Mouse (Mus musculus) adrenal gland, postnatal 36 days (tissue): ENCODE data around the gene Rnase12. TPM values are rescaled to one million over a fixed set of nuclear protein-coding genes. Genes with fewer than 3 reads are reported as not detected.
A peak's percentile ranks its signal among the peaks of the same experiment; 100 is the strongest.

Experiments
- DNase-seq, 2 experiments: peaks; one replicate each; pipeline ENCODE4 v3.0.0; 2021; ENCODE audit warnings: mixed read lengths in 1 of 2
- total RNA-seq, 2 experiments: library from RNA; stranded (reverse); gene quantifications; 2 replicates each; pipeline ENCODE4 v1.2.3; 2021

Rnase12 gene
- total RNA-seq, 2 experiments from 2014 or later = not detected

- no peak for DNase-seq
Observed at GRCm38 (mm10) chr14:51085086-51085485, 27.6 kb upstream of the Rnase12 start.

GRCm38 (mm10) chr14:51083805-51084204 is 26.3 kb upstream of the Rnase12 start:
- DNase-seq = no peak

- peak; percentile 73 to 79 for DNase-seq
Observed at GRCm38 (mm10) chr14:51082599-51083581, 25.4 kb upstream of the Rnase12 start.

GRCm38 (mm10) chr14:51081035-51081434 is 23.6 kb upstream of the Rnase12 start:
- DNase-seq = no peak

DNA sequence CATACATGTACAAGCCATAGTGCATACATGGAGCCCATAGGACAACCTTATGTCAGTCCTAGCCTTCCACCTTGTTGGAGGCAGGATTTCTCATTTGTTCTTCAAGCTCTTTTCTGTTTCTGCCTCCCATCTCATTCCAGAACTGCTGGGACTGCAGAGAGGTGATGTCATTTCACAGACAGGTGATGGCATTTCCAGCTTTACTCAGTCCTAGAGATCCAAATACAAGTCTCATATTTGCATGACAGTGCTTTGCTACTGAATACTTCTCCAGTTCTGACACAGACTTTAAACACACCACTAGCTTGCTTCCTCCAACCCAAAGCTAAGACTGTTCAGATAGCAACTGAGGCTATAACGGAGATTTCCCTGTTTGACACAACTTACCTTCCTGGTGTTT is 21.7 kb upstream of the Rnase12 start:
- DNase-seq = no peak

DNA sequence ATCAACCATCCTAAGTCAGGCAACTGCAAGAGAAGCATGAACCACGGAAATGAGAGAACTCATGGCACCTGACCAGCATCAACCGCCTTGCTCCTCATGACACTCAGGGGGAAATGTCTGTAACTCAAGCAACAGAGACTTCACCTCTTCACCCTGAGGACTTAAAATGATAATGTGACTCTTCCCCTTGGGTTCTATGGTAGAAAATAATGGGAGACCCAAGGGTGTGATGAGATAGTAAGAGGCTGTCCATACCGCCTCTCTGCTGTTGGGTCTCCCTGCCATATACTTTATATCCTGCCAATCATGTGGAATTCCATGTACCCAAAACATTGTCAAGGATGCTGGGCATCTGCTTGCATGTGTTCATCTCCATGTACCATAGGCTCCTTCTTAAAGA is 16.9 kb upstream of the Rnase12 start, which contains the start of gene Olfr750:
Olfr750 (minus strand) TSS at position 101 of the 400 bp plus-strand sequence.
- no peak for DNase-seq

DNA sequence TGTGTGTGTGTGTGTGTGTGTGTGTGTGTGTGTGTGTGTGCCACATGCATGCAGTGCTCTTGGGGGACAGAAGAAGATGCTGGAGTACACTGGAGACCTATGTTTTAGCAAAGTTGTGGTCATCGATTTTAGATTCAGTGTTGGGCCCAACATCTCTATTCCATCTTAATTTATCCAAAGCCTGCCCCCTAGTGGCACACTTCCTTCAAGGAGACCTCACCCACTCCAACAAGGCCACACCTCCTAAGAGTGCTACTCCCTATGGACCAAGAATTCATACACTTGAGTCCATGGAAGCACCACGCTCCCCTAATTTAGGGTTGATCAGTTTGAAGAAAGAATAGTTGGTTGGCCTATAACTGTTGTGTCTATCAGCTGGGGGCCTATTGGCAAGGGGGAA is 12.2 kb upstream of the Rnase12 start:
- peak; percentile 35 to 57 for DNase-seq

DNA sequence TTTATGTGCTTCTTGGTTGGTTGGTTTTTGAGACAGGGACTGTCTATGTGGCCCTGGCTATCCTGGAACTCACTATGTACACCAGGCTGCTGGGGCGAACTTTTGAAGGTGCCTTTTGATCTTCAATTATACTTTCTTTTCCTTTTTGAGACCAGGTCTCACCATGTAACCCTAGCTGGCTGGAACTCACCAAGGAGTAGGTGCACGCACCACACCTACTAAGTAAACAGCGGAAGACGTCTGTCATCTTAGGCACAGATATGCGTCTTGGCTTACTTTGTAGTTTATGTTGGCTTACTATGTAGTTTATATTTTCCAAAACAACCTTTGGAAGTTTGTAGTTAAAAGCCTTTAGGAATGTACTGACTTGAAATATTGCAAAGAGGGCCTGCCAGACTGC is 11.5 kb upstream of the Rnase12 start:
- no peak for DNase-seq

GRCm38 (mm10) chr14:51060761-51061160 is 3.3 kb upstream of the Rnase12 start:
- no peak for DNase-seq

DNA sequence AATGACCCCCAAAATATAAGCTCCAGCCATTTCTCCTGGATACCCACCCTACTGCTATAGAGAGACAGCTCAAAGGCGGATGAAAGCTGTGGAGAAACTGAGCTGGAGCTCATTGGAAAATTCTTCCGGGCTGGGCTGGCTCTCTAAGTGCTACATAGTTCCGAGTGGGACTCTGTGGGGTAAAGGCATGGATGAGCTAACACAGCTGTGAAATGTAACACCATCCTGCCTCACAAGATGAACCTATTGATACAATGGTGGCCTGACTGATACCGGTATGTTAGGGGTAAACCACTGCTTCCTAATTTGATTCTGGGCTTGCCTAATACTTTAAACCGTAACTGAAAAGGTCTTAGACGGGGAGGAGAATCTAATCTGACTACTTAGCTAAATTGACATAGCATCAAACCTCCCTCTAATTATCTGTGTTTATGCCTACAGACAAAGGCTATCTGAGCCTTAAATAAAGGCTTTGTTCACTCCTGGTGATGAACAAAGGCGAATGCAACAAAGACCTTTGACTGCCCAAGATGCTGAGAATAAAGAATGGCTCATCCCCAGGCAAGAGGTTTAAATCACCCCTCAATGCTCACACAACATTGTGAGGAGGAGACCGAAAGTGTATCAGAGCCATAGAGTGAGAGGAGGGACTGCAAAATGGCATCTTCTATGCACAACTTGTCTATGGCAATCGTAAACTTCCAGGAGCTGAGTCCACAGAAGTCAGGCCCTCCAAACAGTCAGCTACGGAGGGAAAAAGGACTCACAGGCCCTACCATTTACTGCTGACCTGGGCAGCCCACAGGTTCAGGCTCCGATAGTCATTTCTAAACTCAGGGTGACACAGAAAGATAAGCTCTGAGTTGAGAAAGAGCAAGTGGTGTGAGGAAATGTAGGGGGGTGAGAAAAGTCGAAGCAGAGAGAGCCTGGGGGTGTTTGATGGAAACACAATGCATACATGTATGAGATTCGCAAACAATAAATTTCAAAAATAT is 2.9 kb downstream of the Rnase12 start:
- no peak for DNase-seq

GRCm38 (mm10) chr14:51053176-51053575 is 4.3 kb downstream of the Rnase12 start:
- no peak for DNase-seq

- DNase-seq = no peak
Observed at GRCm38 (mm10) chr14:51051941-51052340, 5.5 kb downstream of the Rnase12 start.

GRCm38 (mm10) chr14:51050063-51050462 is 7.4 kb downstream of the Rnase12 start, which contains the start of gene Rnase11:
Gene Rnase11, minus strand, starts transcription at chr14:51050163.
- DNase-seq = no peak

DNA sequence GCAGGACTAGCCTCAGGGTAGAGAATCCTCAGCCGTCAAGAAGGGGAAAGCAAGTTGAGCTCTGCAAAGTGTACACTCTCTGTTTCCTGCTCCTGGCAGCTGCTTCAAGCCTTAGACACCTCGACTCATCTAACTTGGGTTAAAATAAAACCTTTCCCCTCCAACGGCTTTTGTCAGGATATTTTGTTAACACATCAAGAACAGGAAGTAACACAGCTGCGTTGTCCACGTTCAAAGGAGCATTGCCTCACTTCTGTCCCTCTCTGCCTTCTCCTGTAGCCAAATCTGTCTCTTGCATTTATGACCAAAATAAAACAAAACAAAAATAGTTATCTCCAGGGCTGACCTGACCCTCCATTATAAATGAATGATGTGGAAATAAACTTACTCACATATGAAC is 9.6 kb downstream of the Rnase12 start:
- no peak for DNase-seq

DNA sequence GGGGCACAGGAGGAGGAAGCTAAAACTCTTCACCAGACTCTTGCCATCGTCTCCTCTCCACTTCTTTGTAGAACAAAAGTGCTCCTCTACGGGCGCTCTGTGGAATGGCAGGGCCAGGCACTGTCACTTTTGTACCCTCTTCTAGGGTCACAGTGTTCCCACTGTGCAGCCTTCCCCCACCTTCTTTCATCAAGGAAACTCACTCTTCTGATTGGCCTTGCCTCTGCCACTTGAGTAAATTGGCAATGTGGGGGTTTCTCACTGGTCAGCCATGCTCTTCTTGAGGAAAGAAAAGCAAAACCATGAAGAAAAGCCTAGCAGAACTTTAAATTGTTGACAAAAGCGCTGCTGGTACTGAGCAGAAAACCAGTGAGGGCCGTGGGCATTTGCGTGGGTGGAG is 15.7 kb downstream of the Rnase12 start, which contains the start of gene Rnase9:
Rnase9 (minus strand) TSS at position 101 of the 400 bp plus-strand sequence.
- no peak for DNase-seq

DNA sequence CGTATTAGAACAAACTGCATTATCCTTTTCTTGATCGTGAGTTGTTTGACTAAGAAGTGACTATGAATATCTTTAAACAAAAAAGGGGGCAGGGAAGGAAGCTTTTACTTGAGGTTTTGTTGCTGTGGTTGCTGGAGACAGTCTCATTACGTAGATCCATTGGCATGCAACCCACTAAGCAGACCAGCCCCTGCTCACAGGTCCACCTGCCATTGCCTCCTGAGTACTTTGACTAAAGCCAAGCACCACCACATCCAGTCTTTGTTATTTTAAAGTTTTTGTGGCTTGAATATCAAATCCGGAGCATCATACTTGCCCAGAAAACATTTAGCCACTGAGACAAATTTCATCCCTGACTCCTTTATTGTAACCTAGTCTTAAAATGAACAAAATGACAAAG is 21.2 kb downstream of the Rnase12 start:
- no peak for DNase-seq

DNA sequence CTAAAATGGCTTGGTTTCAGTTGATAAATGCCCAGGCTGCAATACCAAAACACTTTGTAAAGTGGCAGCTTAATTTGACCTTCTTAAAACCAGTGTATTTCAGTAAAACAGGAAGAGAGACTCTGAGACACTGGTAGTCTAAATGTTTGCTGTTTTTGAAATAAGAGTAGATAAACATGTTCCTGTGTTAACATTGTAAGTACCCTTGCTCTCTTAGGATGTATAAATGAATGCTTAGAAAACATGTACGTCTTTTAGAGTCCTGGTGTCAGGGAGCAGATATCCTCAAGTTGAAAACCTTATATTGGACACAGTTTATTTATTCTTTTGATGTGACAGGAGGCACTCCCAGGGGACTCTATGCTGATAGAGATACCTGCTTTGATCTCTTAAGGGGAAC is 22.3 kb downstream of the Rnase12 start:
- DNase-seq = no peak

- no peak for DNase-seq
Observed at GRCm38 (mm10) chr14:51027387-51028155, 29.9 kb downstream of the Rnase12 start.

GRCm38 (mm10) chr14:51026391-51027133 is 30.9 kb downstream of the Rnase12 start:
- DNase-seq = peak; percentile 61 to 63

- DNase-seq = no peak
Observed at GRCm38 (mm10) chr14:51024820-51025219, 32.6 kb downstream of the Rnase12 start.

DNA sequence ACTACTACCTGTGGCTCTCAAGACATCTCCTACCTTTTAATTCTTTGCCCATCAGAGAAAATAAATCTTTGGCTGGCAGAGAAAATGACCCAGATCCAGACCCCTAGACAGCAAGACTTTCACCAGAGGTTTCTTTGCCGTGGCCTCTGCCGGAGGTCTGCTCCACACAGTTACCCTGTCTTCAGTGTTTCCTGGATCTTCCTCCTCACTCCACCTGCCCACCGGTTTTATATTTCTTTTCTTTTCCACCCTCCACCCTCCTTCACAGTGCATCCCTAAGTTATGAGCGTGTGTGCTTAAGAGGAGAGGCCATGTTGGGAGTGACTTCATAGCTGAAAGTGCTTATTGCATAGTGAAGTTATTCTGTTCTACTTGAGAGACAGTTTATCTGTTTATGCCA is 34.0 kb downstream of the Rnase12 start:
- no peak for DNase-seq
